Mouse (Mus musculus) forebrain, postnatal 0 days (tissue): ENCODE measurements around the gene Uckl1. TPM values are rescaled to one million over a fixed set of nuclear protein-coding genes. Genes with fewer than 3 reads are reported as not detected.

Source experiments
- ATAC-seq: fragments of 200-750 bp; cut with Nextera tagmentation; 2 replicates; pipeline ENCODE4 v1.8.0; 2017; ENCODE audit warnings: mild to moderate bottlenecking, moderate library complexity
- DNase-seq: peaks from one replicate; pipeline ENCODE4 v3.0.0-alpha.2; 2015
- H3K27ac ChIP-seq: fragments of 300-500 bp; sonication (generic); 2 replicates; pipeline ENCODE4 v1.5.1; 2014; ENCODE audit warnings: low read depth, mild to moderate bottlenecking, antibody characterized with exemption, low read length, moderate library complexity, mixed read lengths
- H3K27me3 ChIP-seq: fragments of 300-500 bp; sonication (generic); 2 replicates; pipeline ENCODE4 v1.6.1; 2014; ENCODE audit warnings: mild to moderate bottlenecking, low read length, mixed read lengths; ENCODE audit not compliant: insufficient read depth
- H3K36me3 ChIP-seq: fragments of 300-500 bp; sonication (generic); 2 replicates; pipeline ENCODE4 v1.6.1; 2014; ENCODE audit warnings: mild to moderate bottlenecking, moderate library complexity; ENCODE audit not compliant: insufficient read depth
- H3K4me1 ChIP-seq: fragments of 300-500 bp; sonication (generic); 2 replicates; pipeline ENCODE4 v1.6.1; 2014; ENCODE audit warnings: antibody characterized with exemption; ENCODE audit not compliant: insufficient read depth
- H3K4me2 ChIP-seq: fragments of 300-500 bp; sonication (generic); 2 replicates; pipeline ENCODE4 v1.6.1; 2014; ENCODE audit warnings: low read depth, mild to moderate bottlenecking, moderate library complexity
- H3K4me3 ChIP-seq: fragments of 300-500 bp; sonication (generic); 2 replicates; pipeline ENCODE4 v1.5.1; 2014; ENCODE audit warnings: low read depth, low read length, mixed read lengths
- H3K9ac ChIP-seq: fragments of 300-500 bp; sonication (generic); 2 replicates; pipeline ENCODE4 v1.6.1; 2014; ENCODE audit warnings: mild to moderate bottlenecking
- H3K9me3 ChIP-seq: fragments of 300-500 bp; sonication (generic); 2 replicates; pipeline ENCODE4 v1.6.1; 2016; ENCODE audit warnings: low read length
- CTCF ChIP-seq: sonication (generic); IDR thresholded peaks from 2 replicates; pipeline ENCODE4 v1.5.1; 2016; ENCODE audit warnings: antibody characterized with exemption, control low read depth, low read depth
- WGBS: fragments of 180-500 bp; shearing (Covaris S2); extraction: QIAGEN DNeasy Blood & Tissue Kit; methylation state at CpG from one replicate; pipeline ENCODE4 v1.1.7; 2014; 5-methylcytosine and 5-hydroxymethylcytosine counted together
- polyA plus RNA-seq: library from polyadenylated mRNA; unstranded; fragments of >200 nt; fragmentation: Nextera tagmentation; extraction: Ambion mirVana; gene quantifications from 2 replicates; pipeline ENCODE4 v1.2.1, GENCODE M21; 2015
- total RNA-seq: library from RNA; depleted of rRNA; stranded (reverse); fragments of >200 nt; gene quantifications from 2 replicates; pipeline ENCODE4 v1.2.3, GENCODE M21; 2014

Uckl1 gene
- total and polyA plus RNA-seq, 2 experiments from 2014 or later: 42.7 to 55.8 TPM

DNA sequence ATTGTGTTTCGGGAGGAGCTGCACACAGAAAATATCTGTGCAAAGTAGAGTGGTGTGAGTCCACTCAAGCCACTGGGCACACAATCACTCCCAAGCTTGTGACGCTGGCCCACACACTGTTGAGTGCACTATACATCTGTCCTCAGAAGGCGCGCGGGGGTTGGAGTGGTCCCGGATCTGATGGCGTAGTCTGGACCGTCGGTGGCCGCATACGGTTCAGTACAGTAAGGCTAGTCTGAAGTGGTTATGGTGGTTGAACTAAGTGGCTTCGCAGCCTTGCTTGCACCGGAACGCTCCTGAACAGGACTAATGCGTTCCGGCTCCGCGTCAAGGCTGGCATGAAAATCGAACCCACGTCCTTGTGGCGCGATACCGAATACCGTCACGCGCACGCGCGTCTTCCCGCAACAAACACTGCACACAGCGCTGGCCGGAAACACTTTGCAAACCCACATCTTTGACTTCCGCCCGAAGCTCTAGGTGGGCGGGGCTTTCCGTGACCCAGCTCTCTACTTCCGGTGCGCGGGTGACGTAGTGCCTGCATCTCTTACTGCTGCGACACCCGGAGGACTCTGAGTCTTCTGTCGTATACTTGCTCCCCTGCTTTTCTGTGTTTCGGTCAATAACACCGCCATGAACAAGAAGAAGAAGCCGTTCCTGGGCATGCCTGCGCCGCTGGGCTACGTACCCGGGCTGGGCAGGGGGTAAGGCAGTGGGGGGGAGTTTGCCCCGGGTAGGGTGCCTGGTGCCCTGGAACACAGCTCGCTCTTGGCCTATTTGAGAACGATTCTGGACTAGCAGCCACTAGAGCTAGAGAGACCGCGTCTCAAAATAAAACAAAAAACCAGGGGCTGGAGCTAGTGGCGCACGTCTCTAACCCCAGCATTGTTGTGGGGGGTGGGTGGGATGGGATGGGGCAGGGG is 16.4 kb upstream of the Uckl1 start:
- H3K9me3 ChIP-seq: no peaks in the 10 kb centered on the region
- peak; percentile 97 for ATAC-seq
- no peak; the same call in 1 of the 2 replicates for TF ChIP-seq CTCF
- peaks cover 9% of the 10 kb centered on the region; the same call in 1 of the 2 replicates for H3K36me3 ChIP-seq
- H3K27ac ChIP-seq: peak overlapping the region; percentile 84
- H3K9ac ChIP-seq: peak overlapping the region; percentile 94
- H3K4me1 ChIP-seq: peaks cover 13% of the 10 kb centered on the region
- no peaks in the 10 kb centered on the region for H3K27me3 ChIP-seq
- WGBS: under 1% methylated on average over 57 of the region's 57 CpGs
- peak; percentile 99 for DNase-seq
- H3K4me2 ChIP-seq: peak overlapping the region; percentile 57
- H3K4me3 ChIP-seq: peak overlapping the region; percentile 87

DNA sequence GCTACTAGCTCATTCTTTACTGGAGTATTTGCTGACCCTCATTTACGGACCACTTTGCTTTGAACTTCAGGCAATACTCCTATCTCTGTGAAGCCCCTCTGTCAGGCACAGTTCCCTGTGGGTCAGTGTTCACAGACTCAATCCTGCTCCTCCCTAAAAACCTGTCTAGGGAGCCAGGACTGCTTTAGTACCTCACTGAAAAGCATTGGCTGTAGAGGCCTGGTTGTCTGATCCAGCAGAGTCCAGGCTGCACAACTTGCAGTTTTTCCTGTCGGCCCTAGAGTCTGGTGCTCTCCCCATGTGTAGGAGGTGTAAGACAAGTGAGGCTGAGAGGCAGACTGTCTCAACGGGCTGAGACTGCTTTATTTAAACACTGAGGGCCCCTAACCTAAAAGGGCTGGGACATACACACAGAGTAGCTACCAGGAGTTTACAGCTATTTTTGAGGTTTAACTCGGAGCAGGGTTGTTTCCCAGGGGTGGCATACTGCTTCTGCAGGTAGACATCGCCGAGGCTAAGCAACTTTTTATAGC is 15.6 kb upstream of the Uckl1 start:
- Histone ChIP-seq H3K4me2 (peak overlapping the region; percentile 57), H3K27ac (peak overlapping the region; percentile 84; the same call in 1 of the 2 replicates), H3K9ac (peak overlapping the region; percentile 94), H3K36me3 (peaks cover 10% of the 10 kb centered on the region; the same call in 1 of the 2 replicates), H3K4me3 (peak overlapping the region; percentile 87), H3K27me3 (no peaks in the 10 kb centered on the region), H3K4me1 (peaks cover 13% of the 10 kb centered on the region), H3K9me3 (no peaks in the 10 kb centered on the region)
- no peak for ATAC-seq
- DNase-seq: no peak
- WGBS: 72% methylated on average over 6 of the region's 6 CpGs
- no peak for TF ChIP-seq CTCF

DNA sequence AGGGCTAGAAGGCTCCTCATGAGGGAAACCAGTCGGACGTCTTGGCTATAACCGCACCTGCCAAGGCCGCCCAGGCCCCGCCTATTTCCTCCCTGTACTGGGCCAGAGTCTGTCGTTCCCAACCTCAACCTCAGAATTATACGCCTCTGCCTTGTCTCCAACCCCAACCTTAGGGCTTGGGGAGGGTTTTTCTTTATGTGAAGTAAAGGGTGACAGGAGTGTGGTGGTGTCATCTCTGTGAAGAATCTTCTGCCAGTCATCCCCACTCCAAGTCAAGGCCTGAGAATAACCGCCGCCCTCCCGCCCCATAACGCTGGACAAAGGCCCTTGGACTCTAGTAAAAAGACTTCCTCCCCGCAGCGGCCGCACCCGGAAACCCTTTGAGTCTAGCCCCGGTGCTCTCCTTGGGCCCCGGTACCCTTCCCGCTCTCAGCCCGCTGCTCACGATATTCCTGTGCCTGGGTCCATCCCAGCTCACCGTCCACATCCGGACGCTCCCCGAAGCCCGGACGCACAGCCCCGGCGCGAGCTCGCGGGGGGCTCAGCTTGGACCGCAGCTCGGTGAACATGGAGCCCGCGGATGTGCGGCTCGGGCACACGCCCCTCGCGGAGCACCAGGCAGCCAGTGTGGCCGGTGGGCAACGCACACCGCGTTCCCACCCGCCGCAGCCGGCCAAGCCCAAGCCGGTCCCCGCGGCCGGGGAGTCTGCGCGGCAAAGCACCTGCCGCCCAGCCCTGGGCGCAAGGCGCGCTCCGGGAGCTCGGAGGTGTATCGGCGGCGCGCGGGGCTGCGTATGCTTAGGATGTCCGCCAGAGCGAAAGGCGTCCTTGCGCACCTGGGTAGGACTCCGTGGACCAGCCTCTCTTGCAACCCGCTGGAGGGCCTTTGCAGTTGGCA is 14.0 kb upstream of the Uckl1 start, which contains the start of gene Samd10:
Samd10 (minus strand) TSS at position 759 of the 898 bp plus-strand sequence.
- peak within 1 kb of the TSS; percentile 72 for H3K4me3 ChIP-seq
- peak; percentile 42 for TF ChIP-seq CTCF
- 1% methylated on average over 70 of the region's 71 CpGs for WGBS
- H3K4me1 ChIP-seq: peaks cover 13% of the 10 kb centered on the region
- ATAC-seq: peak; percentile 28
- H3K9me3 ChIP-seq: no peaks in the 10 kb centered on the region
- peak within 1 kb of the TSS; percentile 94 for H3K9ac ChIP-seq
- H3K36me3 ChIP-seq: peaks cover 10% of the 10 kb centered on the region; the same call in 1 of the 2 replicates
- DNase-seq: peak; percentile 79
- no peaks in the 10 kb centered on the region for H3K27me3 ChIP-seq
- H3K4me2 ChIP-seq: peak within 1 kb of the TSS; percentile 84
- H3K27ac ChIP-seq: peak within 1 kb of the TSS; percentile 89

DNA sequence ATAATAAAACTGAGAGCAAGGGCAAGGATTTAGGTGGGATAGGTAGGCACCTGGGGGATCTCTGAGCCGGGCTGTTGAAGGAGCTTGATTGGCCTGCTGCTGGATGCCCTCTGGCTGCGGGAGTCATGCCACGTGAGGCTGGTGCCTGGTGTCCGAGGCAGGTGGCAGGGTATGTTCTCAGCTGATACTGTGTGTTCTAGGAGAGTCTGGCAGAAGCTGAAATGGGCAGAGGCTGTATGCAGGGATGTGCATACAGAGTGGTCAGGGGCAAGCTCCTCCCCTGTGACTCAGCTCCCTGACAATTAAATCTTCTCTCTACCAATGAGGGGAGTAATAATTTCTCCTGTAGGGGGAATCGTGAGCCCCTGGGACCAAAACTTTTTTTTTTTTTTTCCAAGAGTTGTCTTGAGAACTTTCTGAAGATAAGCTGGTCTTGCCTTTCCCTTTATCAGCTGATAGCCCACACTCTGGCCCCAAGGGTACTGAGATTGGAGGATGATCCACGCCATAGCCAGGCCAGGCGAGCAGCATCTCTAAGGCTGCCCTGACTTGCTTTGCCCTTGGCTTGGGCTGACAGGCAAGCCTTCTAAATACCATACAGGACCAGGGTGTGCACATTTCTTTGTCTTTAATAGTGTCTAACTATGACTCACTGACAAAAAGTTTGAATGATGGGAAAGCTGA is 12.8 kb upstream of the Uckl1 start:
- Histone ChIP-seq H3K9me3 (no peaks in the 10 kb centered on the region), H3K4me1 (peaks cover 16% of the 10 kb centered on the region), H3K36me3 (peaks cover 10% of the 10 kb centered on the region; the same call in 1 of the 2 replicates), H3K4me2 (peak overlapping the region; percentile 84; the same call in 1 of the 2 replicates), H3K9ac (no peak overlapping the region), H3K4me3 (no peak overlapping the region), H3K27me3 (no peaks in the 10 kb centered on the region), H3K27ac (no peak overlapping the region)
- ATAC-seq: no peak
- DNase-seq: no peak
- 70% methylated on average over 7 of the region's 7 CpGs for WGBS
- TF ChIP-seq CTCF: peak; percentile 48

DNA sequence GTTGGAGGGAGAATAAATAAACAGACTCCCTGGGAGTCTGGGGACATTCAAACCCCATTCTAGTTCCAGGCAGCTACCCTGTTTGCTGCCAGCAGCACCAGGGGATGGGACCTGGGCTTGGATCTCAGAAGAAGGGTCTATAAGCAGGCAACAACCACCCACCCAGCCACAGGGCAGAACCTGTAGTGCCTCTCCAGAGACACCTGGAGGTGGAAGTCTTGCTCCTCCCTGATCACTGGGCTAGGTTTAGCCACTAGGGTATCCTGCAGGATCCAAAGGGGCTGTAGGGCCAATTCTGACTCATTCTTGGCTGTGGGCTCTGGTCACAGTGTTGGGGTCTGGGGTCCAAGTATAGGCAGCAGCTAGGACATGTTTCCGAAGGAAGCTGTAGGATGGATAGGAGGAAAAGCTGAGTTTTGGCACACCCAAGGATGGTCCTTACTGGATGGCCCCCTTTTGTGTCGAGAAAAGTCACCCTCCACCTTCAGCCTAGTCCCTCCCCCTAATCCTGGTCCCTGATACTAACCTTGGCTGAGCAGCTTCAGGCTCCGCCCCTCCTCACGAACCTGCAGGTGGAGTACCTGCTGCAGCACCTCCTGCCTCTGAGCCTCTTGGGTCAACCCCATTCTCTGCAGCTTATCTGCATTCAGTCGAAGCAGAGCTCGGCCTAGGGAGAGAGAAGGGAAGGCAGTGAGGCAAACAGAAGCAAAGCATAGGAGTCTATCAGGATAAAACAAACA is 11.7 kb upstream of the Uckl1 start:
- H3K4me3 ChIP-seq: no peak overlapping the region
- H3K4me2 ChIP-seq: no peak overlapping the region
- no peaks in the 10 kb centered on the region for H3K9me3 ChIP-seq
- DNase-seq: no peak
- no peak overlapping the region for H3K27ac ChIP-seq
- H3K36me3 ChIP-seq: peaks cover 10% of the 10 kb centered on the region; the same call in 1 of the 2 replicates
- no peaks in the 10 kb centered on the region for H3K27me3 ChIP-seq
- H3K4me1 ChIP-seq: peaks cover 12% of the 10 kb centered on the region
- H3K9ac ChIP-seq: no peak overlapping the region
- TF ChIP-seq CTCF: no peak
- ATAC-seq: no peak
- 69% methylated on average over 6 of the region's 6 CpGs for WGBS
